Mouse (Mus musculus) regulatory T cell (primary cell): Measurements from ENCODE around the gene Ccdc115.
"Not testable (repeated sequence)": the region's sequence is repeated elsewhere in the genome, so short reads cannot be mapped to it uniquely, and the experiment has no call there.

ENCODE experiments used
- in situ Hi-C: fragments of 300-600 bp; cut with MboI, MseI; formaldehyde crosslinking; loops from one replicate; pipeline ENCODE4 v1.15.1; 2025; ENCODE audit warnings: high pct_unique_total_duplicates

Gene Ccdc115

GRCm38 (mm10) chr1:34438381-34439051 lies 956 bp downstream of the Ccdc115 start:
- in situ Hi-C loops, result no loop called here

- in situ Hi-C loops, result not testable (repeated sequence)
Measured at GRCm38 (mm10) chr1:34437366-34437765, 2.1 kb downstream of the Ccdc115 start.

GRCm38 (mm10) chr1:34436374-34436773 lies 3.1 kb downstream of the Ccdc115 start:
- in situ Hi-C loops, result no loop called here

- in situ Hi-C loops, result no loop called here
Measured at GRCm38 (mm10) chr1:34435371-34436120, 3.9 kb downstream of the Ccdc115 start.

- in situ Hi-C loops, result no loop called here
Measured at GRCm38 (mm10) chr1:34434660-34435160, 4.8 kb downstream of the Ccdc115 start.

GRCm38 (mm10) chr1:34433891-34434521 lies 5.5 kb downstream of the Ccdc115 start:
- in situ Hi-C loops, result no loop called here

- in situ Hi-C loops, result no loop called here
Measured at GRCm38 (mm10) chr1:34432776-34433481, 6.5 kb downstream of the Ccdc115 start.

GRCm38 (mm10) chr1:34432411-34432775 lies 7.1 kb downstream of the Ccdc115 start:
- in situ Hi-C loops, result no loop called here

GRCm38 (mm10) chr1:34431431-34431830 lies 8.0 kb downstream of the Ccdc115 start:
- in situ Hi-C loops, result no loop called here

GRCm38 (mm10) chr1:34430981-34431380 lies 8.5 kb downstream of the Ccdc115 start:
- in situ Hi-C loops, result no loop called here

GRCm38 (mm10) chr1:34429281-34429680 lies 10.2 kb downstream of the Ccdc115 start:
- in situ Hi-C loops, result no loop called here

- in situ Hi-C loops, result no loop called here
Measured at GRCm38 (mm10) chr1:34428466-34428865, 11.0 kb downstream of the Ccdc115 start.

GRCm38 (mm10) chr1:34399182-34399953 lies 40.1 kb downstream of the Ccdc115 start:
- in situ Hi-C loops, result no loop called here

GRCm38 (mm10) chr1:34396321-34396720 lies 43.2 kb downstream of the Ccdc115 start:
- in situ Hi-C loops, result no loop called here

GRCm38 (mm10) chr1:34389234-34389891 lies 50.1 kb downstream of the Ccdc115 start:
- in situ Hi-C loops, result no loop called here

- in situ Hi-C loops, result no loop called here
Measured at GRCm38 (mm10) chr1:34388849-34389233, 50.6 kb downstream of the Ccdc115 start.

- in situ Hi-C loops, result no loop called here
Measured at GRCm38 (mm10) chr1:34387346-34388327, 51.8 kb downstream of the Ccdc115 start.
